Mouse (Mus musculus) B cell, adult 62 days (primary cell): Measurements from ENCODE around the gene Pigz. TPM values are rescaled to one million over a fixed set of nuclear protein-coding genes. Genes with fewer than 3 reads are reported as not detected.

Experiments used
- total RNA-seq: library from RNA; stranded (reverse); gene quantifications from 4 replicates; pipeline ENCODE4 v1.2.4, GENCODE M21; 2023

The Pigz gene
- total RNA-seq, result not detected in 4 replicates

GRCm38 (mm10) chr16:31933751-31934549, at the start of gene Pigz:
Pigz (plus strand) TSS chr16:31933851.

GRCm38 (mm10) chr16:31948345-31948774, 14.7 kb downstream of the Pigz start, which contains the start of the genes 0610012G03Rik and Ncbp2:
0610012G03Rik (minus strand) TSS chr16:31948494.
Ncbp2 (plus strand) TSS chr16:31948513.

Other genes with a start within 250 kb of the Pigz start
- gene Meltf, start 55.0 kb upstream of the Pigz start, total RNA-seq, result 0.13 TPM in 1 of 4 replicates, not detected in the others
- gene 0610012G03Rik, start 14.6 kb downstream of the Pigz start, total RNA-seq, result 13.9 to 18.6 TPM (median 17.0 TPM) in 4 replicates
- gene Ncbp2, start 14.7 kb downstream of the Pigz start, total RNA-seq, result 17.8 to 24.6 TPM (median 23.0 TPM) in 4 replicates
- gene Senp5, start 69.4 kb downstream of the Pigz start, total RNA-seq, result 29.2 to 32.6 TPM (median 32.3 TPM) in 4 replicates
- 76.5 to 83.8 TPM (median 78.1 TPM) in 4 replicates for gene Pak2, start 145.5 kb downstream of the Pigz start, total RNA-seq
- gene Pigx, start 165.9 kb downstream of the Pigz start, total RNA-seq, result 21.0 to 31.7 TPM (median 25.0 TPM) in 4 replicates
- 3.0 to 5.2 TPM (median 4.4 TPM) in 4 replicates for gene Cep19, start 165.9 kb downstream of the Pigz start, total RNA-seq
- 263 to 290 TPM (median 275 TPM) in 4 replicates for gene Nrros, start 231.7 kb downstream of the Pigz start, total RNA-seq
- gene Bex6, start 246.0 kb downstream of the Pigz start, total RNA-seq, result not detected in 4 replicates